Mouse (Mus musculus) 3T3-L1 (cell line): ENCODE measurements around the gene Nbas.
A peak's percentile ranks its signal among the peaks of the same experiment; 100 is the strongest.

Source experiments
- DNase-seq: peaks from one replicate; pipeline ENCODE4 v3.0.0-alpha.2; 2015; ENCODE audit warnings: low read depth, low spot score

The Nbas gene

GRCm38 (mm10) chr12:13615661-13616060 lies 346.7 kb downstream of the Nbas start:
- no peak for DNase-seq

GRCm38 (mm10) chr12:13622150-13622822 lies 353.4 kb downstream of the Nbas start:
- no peak for DNase-seq

- peak; percentile 4 for DNase-seq
Measured at GRCm38 (mm10) chr12:13626803-13627706, 358.1 kb downstream of the Nbas start.
